Mouse (Mus musculus) cortical plate, adult 2 months (tissue): ENCODE measurements around the gene Hsd11b1. TPM values are rescaled to one million over a fixed set of nuclear protein-coding genes. Genes with fewer than 3 reads are reported as not detected.

Experiments used
- H3K27ac ChIP-seq: fragments of 200-500 bp; 2 replicates; pipeline ENCODE4 v1.5.1; 2012; ENCODE audit warnings: low read length, control low read depth, inconsistent platforms; ENCODE audit not compliant: insufficient read depth
- H3K4me1 ChIP-seq: fragments of 200-500 bp; 2 replicates; pipeline ENCODE4 v1.6.1; 2011; ENCODE audit warnings: low read length; ENCODE audit not compliant: control insufficient read depth, insufficient read depth
- H3K4me3 ChIP-seq: fragments of 200-500 bp; 2 replicates; pipeline ENCODE4 v1.5.1; 2011; ENCODE audit warnings: mild to moderate bottlenecking, low read length, control low read depth; ENCODE audit not compliant: insufficient read depth
- CTCF ChIP-seq: fragments of 200-500 bp; IDR thresholded peaks from 2 replicates; pipeline ENCODE4 v1.5.1; 2011; ENCODE audit warnings: mild to moderate bottlenecking, control low read depth, low read length; ENCODE audit not compliant: insufficient read depth; ENCODE audit errors: extremely low read depth
- POLR2A ChIP-seq: fragments of 200-500 bp; IDR thresholded peaks from 2 replicates; pipeline ENCODE4 v1.6.1; 2011; ENCODE audit warnings: mild to moderate bottlenecking, low read length, control low read depth; ENCODE audit not compliant: insufficient read depth; ENCODE audit errors: extremely low read depth
- polyA plus RNA-seq: library from polyadenylated mRNA; depleted of rRNA; stranded (reverse); fragments of >200 nt; gene quantifications from 2 replicates; pipeline ENCODE4 v1.2.3, GENCODE M21; 2012

The Hsd11b1 gene
- polyA plus RNA-seq, 1 experiment, result 39.5 TPM

DNA sequence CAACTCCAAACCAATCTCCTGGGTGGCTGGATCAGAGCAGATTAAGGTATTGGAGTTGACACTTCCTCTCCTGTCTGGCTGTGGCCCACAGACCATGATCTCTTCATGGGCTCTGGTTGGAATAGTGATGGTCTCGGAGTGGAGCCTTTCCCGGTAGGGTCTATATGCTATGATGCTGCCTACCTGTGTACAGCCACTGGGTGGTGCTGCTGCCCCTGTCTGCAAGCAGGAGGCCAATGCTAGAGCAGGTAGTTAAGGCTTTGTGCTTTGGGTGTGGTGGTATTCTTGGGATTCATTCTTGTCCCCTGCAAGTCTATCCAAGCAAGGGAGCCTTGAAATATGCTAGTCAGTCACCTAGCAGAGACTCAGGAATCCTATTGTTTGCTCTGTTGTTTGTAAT, 55.7 kb downstream of the Hsd11b1 start:
- Histone ChIP-seq H3K27ac (no peak overlapping the region), H3K4me3 (no peak overlapping the region), H3K4me1 (no peaks in the 10 kb centered on the region)
- peak; percentile 98 for TF ChIP-seq CTCF
- no peak for TF ChIP-seq POLR2A

DNA sequence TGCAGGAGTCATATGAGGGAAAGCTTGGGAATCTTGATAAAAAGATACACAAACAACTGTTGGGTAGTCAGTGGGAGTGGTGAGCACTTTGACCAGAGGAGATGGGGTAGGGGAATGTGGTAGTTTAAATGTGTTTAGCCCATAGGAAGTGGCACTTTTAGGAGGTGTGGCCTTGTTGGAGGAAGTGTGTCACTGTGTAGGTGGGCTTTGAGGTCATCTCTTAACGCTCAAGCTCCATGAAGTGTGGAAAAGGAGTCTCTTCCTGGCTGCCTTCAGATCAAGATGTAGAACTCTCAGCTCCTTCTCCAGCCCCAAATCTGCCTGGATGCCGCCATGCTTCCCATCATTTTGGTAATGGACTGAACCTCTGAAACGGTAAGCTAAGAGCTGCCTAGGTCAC, 56.4 kb downstream of the Hsd11b1 start, which contains the start of gene Lamb3:
TSS of gene Lamb3 (plus strand) at position 197 of the 400 bp plus-strand sequence.
- Histone ChIP-seq H3K27ac (no peak within 1 kb of the TSS), H3K4me3 (no peak within 1 kb of the TSS), H3K4me1 (no peaks in the 10 kb centered on the region)
- TF ChIP-seq POLR2A (no peak), CTCF (no peak)

DNA sequence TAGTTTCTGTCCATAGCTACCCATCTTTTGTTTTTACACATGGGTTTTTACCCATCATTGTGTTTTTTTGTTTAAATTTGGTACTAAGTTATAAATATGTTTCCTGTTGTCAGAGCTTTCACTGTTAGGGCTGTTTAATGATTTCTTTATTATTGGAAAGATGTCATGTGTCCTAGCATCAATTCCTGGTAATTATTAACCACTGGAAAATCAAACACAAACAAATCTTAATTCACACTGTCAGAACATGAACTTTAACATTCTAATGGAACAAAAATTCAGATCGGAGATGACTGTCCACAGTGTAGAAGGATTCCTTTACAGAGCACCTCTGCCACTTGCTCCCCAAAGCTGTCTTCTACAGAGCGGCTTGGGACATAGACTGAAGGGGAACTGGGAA, 58.4 kb downstream of the Hsd11b1 start:
- TF ChIP-seq CTCF (no peak), POLR2A (no peak)
- Histone ChIP-seq H3K4me1 (no peaks in the 10 kb centered on the region), H3K27ac (no peak overlapping the region), H3K4me3 (no peak overlapping the region)

DNA sequence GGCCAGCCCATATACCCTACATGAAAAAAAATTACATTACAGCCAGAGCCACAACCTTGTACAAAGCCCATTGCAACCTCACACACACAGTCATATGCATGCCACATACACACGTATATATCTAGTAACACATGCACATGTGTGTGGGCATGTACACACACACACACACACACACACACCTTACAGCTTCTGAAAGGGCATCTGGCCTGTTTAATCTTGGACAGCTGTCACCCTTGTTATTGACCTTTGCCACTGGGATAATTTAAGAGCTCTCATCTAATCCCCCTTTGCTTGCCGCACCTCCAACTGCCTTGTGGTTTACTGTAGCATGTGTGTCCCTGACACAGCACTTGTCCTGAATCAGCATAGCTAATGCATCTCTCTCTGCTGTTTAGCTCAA, 60.1 kb downstream of the Hsd11b1 start:
- Histone ChIP-seq H3K4me1 (no peaks in the 10 kb centered on the region), H3K4me3 (no peak overlapping the region), H3K27ac (no peak overlapping the region)
- TF ChIP-seq CTCF (no peak), POLR2A (no peak)

DNA sequence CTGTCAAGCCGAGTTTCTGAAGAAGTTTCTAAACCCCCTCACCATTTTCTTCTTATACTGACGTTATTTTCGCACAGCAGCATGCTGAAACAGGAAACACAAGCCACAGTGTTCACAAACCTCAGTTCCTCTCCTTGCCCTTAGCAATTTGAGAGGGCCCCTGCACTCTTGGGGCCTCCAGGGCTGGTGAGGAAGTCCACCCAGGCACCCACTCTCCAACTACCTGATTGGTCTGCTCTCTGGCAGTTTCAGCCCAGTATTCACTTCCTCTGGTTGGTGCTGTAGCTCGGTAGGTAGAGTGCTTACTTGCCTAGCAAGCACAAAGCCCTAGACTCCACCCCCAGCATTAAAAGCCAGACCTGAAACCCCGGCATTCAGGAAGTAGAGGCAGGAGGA, 62.5 kb downstream of the Hsd11b1 start, which contains the start of gene Traf3ip3:
TSS of gene Traf3ip3 (minus strand) at position 321 of the 396 bp plus-strand sequence.
- no peak for TF ChIP-seq CTCF
- no peak for TF ChIP-seq POLR2A
- H3K4me1 ChIP-seq, result no peaks in the 10 kb centered on the region
- H3K4me3 ChIP-seq, result no peak within 1 kb of the TSS
- no peak within 1 kb of the TSS for H3K27ac ChIP-seq

DNA sequence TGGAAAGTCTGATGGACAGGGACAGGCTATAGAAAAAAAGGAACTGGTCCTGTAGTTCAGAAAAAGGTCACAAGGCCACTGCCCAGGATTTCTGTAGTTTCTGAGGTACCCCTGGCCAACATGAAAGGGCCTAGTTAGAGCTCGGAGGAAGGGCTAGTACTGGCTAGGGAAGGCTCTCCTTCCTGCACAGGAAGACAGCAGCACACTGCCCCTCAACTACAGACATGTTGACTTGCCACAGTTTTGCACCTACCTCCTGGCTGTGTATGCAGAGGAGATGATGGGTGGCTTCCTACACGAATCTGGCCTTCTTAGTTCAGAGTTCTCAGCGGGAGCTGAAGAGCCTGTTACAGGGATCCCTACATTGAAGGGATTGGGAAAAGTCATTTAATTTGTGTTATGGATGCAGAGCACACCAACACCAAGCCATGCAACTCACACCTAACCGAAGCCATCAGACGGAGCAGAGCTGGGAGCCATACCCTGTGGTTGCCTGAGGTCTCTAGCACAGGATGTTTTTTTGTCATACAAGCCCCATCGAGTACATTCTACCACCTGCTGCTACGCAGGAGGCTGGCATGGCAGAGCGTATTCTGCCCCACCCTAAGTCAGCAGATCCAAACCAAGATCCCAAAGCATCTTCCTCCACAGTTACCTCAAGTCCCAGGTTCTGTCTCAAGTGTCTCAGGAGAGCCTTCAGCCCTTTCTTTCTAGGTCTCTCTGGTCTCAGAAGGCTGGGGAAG, 63.1 kb downstream of the Hsd11b1 start:
- H3K4me1 ChIP-seq, result no peaks in the 10 kb centered on the region
- no peak overlapping the region for H3K4me3 ChIP-seq
- H3K27ac ChIP-seq, result no peak overlapping the region
- TF ChIP-seq POLR2A, result no peak
- TF ChIP-seq CTCF, result no peak

DNA sequence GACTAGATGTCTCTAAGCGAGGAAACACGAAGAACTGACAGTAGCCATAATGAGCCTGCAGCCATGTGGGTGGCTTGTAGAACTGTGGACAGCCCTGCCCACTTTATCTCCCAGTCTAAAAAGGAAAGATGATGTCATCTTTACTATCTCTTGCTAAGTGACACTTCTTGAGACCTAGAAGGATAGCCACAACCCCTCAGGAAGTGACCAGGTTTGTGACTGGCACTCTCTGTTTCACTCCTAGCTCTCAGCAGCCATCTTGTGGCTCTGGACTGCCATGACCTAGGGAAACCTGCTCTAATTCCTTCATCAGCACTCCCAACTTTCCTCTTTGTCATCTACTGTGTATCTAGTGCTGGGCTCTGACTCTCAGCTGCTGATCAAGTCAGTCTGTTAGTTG, 65.6 kb downstream of the Hsd11b1 start:
- H3K4me1 ChIP-seq, result no peaks in the 10 kb centered on the region
- no peak overlapping the region for H3K4me3 ChIP-seq
- no peak for TF ChIP-seq POLR2A
- TF ChIP-seq CTCF, result no peak
- no peak overlapping the region for H3K27ac ChIP-seq

DNA sequence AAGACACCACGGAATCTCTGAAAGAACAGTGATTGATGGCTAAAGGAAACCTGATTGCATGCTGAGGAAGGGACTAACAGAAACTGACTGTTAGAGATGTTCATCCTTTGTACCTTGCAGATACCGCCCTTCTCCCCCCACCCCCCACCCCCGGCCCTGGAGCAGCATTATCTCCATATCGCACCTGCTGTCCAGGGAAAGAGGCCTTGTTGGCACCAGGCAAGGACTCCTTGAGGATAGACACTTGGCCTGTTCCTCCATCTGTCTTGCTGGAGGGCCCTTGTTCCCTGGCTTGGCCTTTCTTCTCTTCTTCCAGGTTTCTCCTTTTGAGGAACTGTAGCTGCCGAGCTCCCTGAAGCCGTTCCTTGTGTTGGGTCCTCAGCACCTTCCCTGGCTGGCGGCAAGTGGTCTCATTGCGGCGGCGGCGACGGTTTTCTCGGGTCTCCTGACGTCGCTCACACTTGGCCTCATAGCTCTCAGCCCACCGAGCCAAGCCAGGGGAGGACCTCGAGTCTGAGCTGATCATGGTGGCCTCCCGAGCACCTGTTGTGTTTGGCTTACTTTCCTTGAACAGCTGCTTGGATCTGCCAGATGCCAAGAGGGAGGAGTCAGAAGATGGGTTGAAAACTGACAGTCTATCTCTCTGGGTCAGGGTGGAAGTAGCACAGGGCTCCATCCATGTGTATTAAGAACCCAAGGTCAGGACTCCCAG, 66.2 kb downstream of the Hsd11b1 start:
- TF ChIP-seq POLR2A (no peak), CTCF (no peak)
- no peak overlapping the region for H3K27ac ChIP-seq
- H3K4me1 ChIP-seq, result no peaks in the 10 kb centered on the region
- no peak overlapping the region for H3K4me3 ChIP-seq

DNA sequence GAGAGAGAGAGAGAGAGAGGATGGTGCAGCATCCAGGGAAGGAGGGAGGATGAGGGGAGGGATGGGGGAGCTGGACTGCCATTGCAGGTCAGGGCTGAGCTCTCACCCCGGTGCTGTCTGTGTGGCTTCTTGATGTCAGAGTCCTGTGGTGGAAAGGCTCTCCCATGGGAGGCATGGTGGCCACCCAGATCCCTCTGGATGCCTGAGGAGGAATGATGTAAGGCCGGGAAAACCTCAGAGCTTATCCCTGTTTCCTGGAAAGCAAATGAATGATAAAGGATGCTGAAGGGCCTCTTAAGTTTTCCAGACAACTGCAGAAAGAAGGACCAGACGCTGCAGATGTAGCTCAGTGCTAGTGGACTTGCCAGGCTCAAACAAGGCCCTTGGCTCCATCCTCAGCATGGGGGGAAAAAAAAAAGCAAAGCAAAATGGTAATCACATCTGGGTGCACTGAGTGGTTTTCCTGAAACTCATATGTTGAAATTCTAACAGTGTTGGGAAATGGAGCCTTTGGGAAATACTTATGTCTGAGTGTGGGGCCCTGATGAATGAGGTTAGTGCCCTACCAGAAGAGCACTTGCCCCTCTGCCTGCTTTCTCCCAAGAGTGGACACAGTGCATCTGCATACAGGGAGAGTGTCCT, 68.6 kb downstream of the Hsd11b1 start:
- no peak overlapping the region for H3K4me3 ChIP-seq
- H3K27ac ChIP-seq, result no peak overlapping the region
- no peak for TF ChIP-seq POLR2A
- TF ChIP-seq CTCF, result no peak
- no peaks in the 10 kb centered on the region for H3K4me1 ChIP-seq

DNA sequence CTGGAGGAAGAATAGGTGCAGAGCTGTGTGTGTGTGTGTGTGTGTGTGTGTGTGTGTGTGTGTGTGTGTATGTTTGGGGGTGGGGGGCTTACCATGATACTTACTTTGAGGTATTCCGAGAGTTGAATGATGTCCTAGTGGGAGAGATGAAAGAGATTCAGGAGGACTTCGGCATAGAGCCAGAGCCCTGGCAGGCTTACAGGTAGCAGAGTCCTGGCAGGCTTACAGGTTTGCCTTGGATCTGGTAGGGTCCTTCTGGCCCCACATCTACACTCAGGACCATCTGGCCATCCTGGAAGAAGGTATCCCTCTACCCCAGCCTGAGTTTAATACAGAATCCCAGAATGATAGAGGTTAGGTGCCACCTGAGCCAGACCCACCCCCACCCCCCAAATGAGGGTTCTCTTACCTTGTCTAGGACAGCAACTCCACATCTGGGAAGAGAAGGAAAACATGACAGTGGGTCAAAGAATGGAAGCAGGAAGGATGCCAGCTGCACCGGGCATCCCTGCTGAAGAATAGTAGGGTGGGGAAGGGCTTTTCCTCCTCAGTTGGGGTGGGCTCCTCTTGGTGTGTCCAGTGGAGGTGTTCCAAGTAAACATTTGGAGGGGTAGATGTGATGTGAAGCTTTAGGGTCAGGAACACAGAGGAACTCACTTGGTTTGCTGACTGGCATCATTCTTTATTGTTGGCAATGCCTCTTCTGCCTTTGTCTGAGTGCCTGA, 69.3 kb downstream of the Hsd11b1 start:
- Histone ChIP-seq H3K4me1 (no peaks in the 10 kb centered on the region), H3K27ac (no peak overlapping the region), H3K4me3 (no peak overlapping the region)
- TF ChIP-seq POLR2A (no peak), CTCF (no peak)
